Mouse (Mus musculus) thymus, adult 2 months (tissue): Measurements from ENCODE around the gene Cers5. TPM values are rescaled to one million over a fixed set of nuclear protein-coding genes. Genes with fewer than 3 reads are reported as not detected.
"Not testable (repeated sequence)": the region's sequence is repeated elsewhere in the genome, so short reads cannot be mapped to it uniquely, and the experiment has no call there.

Experiments
- DNase-seq: peaks from one replicate; pipeline ENCODE4 v3.0.0; 2021
- H3K27ac ChIP-seq: fragments of 200-500 bp; 2 replicates; pipeline ENCODE4 v1.5.1; 2012; ENCODE audit warnings: low read length, control low read depth; ENCODE audit not compliant: control insufficient read depth, insufficient read depth
- H3K27me3 ChIP-seq: fragments of 200-500 bp; 2 replicates; pipeline ENCODE4 v1.6.1; 2012; ENCODE audit warnings: mild to moderate bottlenecking, low read length, moderate library complexity, mixed read lengths; ENCODE audit not compliant: control insufficient read depth, insufficient read depth
- H3K36me3 ChIP-seq: fragments of 200-500 bp; 2 replicates; pipeline ENCODE4 v1.6.1; 2012; ENCODE audit warnings: mild to moderate bottlenecking, low read length, moderate library complexity; ENCODE audit not compliant: control insufficient read depth, insufficient read depth
- H3K4me1 ChIP-seq: fragments of 200-500 bp; replicated peaks from 2 replicates; pipeline ENCODE4 v1.6.1; 2012; ENCODE audit warnings: low read length; ENCODE audit not compliant: control insufficient read depth, insufficient read depth
- H3K4me3 ChIP-seq: fragments of 200-500 bp; 2 replicates; pipeline ENCODE4 v1.5.1; 2012; ENCODE audit warnings: mild to moderate bottlenecking, low read length, control low read depth, moderate library complexity; ENCODE audit not compliant: control insufficient read depth, insufficient read depth
- CTCF ChIP-seq: fragments of 200-500 bp; IDR thresholded peaks from 2 replicates; pipeline ENCODE4 v1.5.1; 2012; ENCODE audit warnings: mild to moderate bottlenecking, control low read depth, low read length, moderate library complexity, borderline replicate concordance; ENCODE audit not compliant: control insufficient read depth, poor library complexity, insufficient read depth; ENCODE audit errors: extremely low read depth
- POLR2A ChIP-seq: fragments of 200-500 bp; IDR thresholded peaks from 2 replicates; pipeline ENCODE4 v1.6.1; 2012; ENCODE audit warnings: mild to moderate bottlenecking, low read length, control low read depth, moderate library complexity; ENCODE audit not compliant: control insufficient read depth, poor library complexity, insufficient read depth; ENCODE audit errors: extremely low read depth
- WGBS: fragments of 180-500 bp; shearing (Covaris S2); methylation state at CpG from one replicate; pipeline ENCODE4 v1.1.7; 2018; 5-methylcytosine and 5-hydroxymethylcytosine counted together
- polyA plus RNA-seq: library from polyadenylated mRNA; depleted of rRNA; stranded (reverse); fragments of >200 nt; gene quantifications from 2 replicates; pipeline ENCODE4 v1.2.3, GENCODE M21; 2012

Cers5 gene
- polyA plus RNA-seq, 1 experiment = 59.8 TPM

- no peak for DNase-seq
- peaks cover 3% of the 10 kb centered on the region; the same call in 1 of the 2 replicates for H3K36me3 ChIP-seq
- H3K4me1 ChIP-seq = peaks cover 10% of the 10 kb centered on the region
- H3K27ac ChIP-seq = no peak overlapping the region
- no peak for TF ChIP-seq POLR2A
- TF ChIP-seq CTCF = no peak
- WGBS = 97% methylated on average over 12 of the region's 12 CpGs
- H3K27me3 ChIP-seq = no peaks in the 10 kb centered on the region
- H3K4me3 ChIP-seq = no peak overlapping the region
Observed at GRCm38 (mm10) chr15:99727525-99727924, 45.2 kb downstream of the Cers5 start.

- WGBS = 94% methylated on average over 5 of the region's 5 CpGs
- peaks cover 10% of the 10 kb centered on the region for H3K4me1 ChIP-seq
- H3K27ac ChIP-seq, H3K27me3 ChIP-seq, H3K36me3 ChIP-seq, DNase-seq, H3K4me3 ChIP-seq: not testable (repeated sequence)
Observed at GRCm38 (mm10) chr15:99727039-99727438, 45.6 kb downstream of the Cers5 start.

GRCm38 (mm10) chr15:99726549-99726948 lies 46.1 kb downstream of the Cers5 start:
- 77% methylated on average over 2 of the region's 2 CpGs for WGBS
- no peak for TF ChIP-seq CTCF

GRCm38 (mm10) chr15:99725341-99726155 lies 47.1 kb downstream of the Cers5 start, which contains the start of gene Cox14:
Cox14 (plus strand) TSS chr15:99725618.
- TF ChIP-seq POLR2A (peak; percentile 49; the same call in 1 of the 2 replicates), CTCF (peak; percentile 91)

More at GRCm38 (mm10) chr15:99726549-99726948, 46.1 kb downstream of the Cers5 start:
- Histone ChIP-seq H3K4me1 (peaks cover 10% of the 10 kb centered on the region), H3K27ac (no peak overlapping the region), H3K4me3 (no peak overlapping the region), H3K27me3 (no peaks in the 10 kb centered on the region), H3K36me3 (peaks cover 3% of the 10 kb centered on the region; the same call in 1 of the 2 replicates)
- DNase-seq = no peak

GRCm38 (mm10) chr15:99724292-99725021 lies 48.2 kb downstream of the Cers5 start:
- H3K4me1 ChIP-seq = peaks cover 10% of the 10 kb centered on the region
- peak overlapping the region; percentile 20; the same call in 1 of the 2 replicates for H3K4me3 ChIP-seq
- 21% methylated on average over 16 of the region's 16 CpGs for WGBS
- no peak for TF ChIP-seq POLR2A
- TF ChIP-seq CTCF = peak; percentile 66; the same call in 1 of the 2 replicates
- DNase-seq = peak; percentile 62
- H3K36me3 ChIP-seq = no peaks in the 10 kb centered on the region
- H3K27me3 ChIP-seq = no peaks in the 10 kb centered on the region
- H3K27ac ChIP-seq = peak overlapping the region; percentile 9; the same call in 1 of the 2 replicates

More at GRCm38 (mm10) chr15:99725341-99726155, 47.1 kb downstream of the Cers5 start, which contains the start of gene Cox14:
- Histone ChIP-seq H3K36me3 (no peaks in the 10 kb centered on the region), H3K4me1 (peaks cover 10% of the 10 kb centered on the region), H3K27ac (peak within 1 kb of the TSS; percentile 1), H3K4me3 (peak within 1 kb of the TSS; percentile 66), H3K27me3 (no peaks in the 10 kb centered on the region)
- under 1% methylated on average over 68 of the region's 68 CpGs for WGBS
- DNase-seq = peak; percentile 89

GRCm38 (mm10) chr15:99723515-99724291 lies 49.0 kb downstream of the Cers5 start:
- Histone ChIP-seq H3K4me3 (no peak overlapping the region), H3K4me1 (peaks cover 10% of the 10 kb centered on the region), H3K36me3 (no peaks in the 10 kb centered on the region), H3K27ac (peak overlapping the region; percentile 9; the same call in 1 of the 2 replicates), H3K27me3 (no peaks in the 10 kb centered on the region)
- WGBS = 64% methylated on average over 11 of the region's 11 CpGs
- TF ChIP-seq POLR2A (no peak), CTCF (no peak)
- DNase-seq = no peak
